Mouse (Mus musculus) megakaryocyte-erythroid progenitor cell, adult 5 weeks (primary cell): ENCODE data around the gene Epha6. TPM values are rescaled to one million over a fixed set of nuclear protein-coding genes. Genes with fewer than 3 reads are reported as not detected.

Experiments
- polyA plus RNA-seq: library from polyadenylated mRNA; stranded (reverse); fragments of >175 nt; gene quantifications from 2 replicates; pipeline ENCODE4 v1.2.3, GENCODE M21; 2012

The Epha6 gene
- polyA plus RNA-seq = not detected in 2 replicates

DNA sequence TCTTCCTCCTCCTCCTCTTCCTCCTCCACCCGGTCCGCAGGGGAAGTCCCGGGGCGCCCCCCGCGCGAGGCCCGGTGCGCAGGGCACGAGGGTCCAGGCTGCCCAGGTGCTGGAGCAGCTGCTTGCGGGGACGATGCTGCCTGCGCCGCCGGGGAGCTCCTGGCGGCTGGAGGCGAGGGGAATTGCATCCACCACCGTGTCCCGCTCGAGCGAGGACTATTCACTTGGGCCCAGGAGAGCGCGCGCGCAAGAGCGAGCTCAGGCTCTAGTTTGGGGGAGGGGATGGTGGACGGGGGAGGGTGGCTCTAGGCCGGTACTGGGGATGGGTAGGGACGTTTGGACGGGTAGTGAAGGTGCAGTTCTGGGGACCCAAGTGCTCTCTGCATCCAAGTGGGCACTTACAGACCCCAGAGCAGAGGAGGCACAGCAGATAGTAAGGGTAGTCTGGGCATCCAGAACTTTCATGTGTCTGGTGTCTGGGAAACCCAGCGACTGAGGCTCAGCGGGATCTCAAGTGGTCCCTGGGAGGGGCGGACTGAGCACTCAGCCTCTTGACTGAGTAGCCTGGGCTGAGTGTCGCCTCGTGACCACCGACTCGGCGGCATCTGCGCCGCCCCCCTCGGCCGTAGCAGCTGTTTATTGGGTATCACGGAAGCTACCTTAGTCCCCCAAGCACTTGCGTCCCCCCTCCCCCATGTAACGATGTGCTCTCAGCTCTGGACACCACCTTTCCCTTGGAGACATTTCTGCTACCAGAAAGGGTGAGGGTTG, at the start of gene Epha6:
Epha6 (minus strand) TSS at position 471 of the 771 bp plus-strand sequence.

DNA sequence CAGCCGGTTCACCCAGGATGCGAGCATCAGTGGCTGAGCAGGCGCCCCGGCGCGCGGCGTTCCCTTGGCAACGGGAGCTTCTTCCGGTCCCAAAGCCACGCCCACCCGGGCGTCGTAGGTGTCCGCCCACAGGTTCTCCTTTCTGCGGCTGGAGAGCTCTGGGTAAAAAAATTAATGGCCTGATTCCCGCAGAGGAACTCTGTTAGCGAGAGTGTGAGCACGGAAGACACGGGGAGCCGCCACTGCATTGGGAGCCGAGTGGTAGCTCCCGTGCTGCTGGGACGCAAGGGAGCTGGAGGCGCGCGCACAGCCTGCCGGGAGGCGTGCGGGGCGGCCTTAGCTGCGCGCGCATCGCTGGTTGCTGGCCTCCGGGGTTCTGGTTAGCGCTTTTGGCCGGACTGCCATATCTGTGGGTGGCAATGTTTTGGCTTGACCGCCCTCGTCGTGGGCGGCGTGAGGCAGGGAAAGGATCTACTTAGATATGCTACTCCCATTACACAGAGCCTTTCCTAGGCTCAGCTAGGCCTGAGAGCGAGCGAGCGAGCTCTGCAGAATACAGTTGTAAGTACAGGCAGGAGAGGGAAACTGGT, 966.1 kb downstream of the Epha6 start, which contains the start of gene Arl6:
Arl6 (minus strand) TSS at position 290 of the 590 bp plus-strand sequence.

